Mouse (Mus musculus) limb, embryonic 10.5 days (tissue): Measurements from ENCODE around the gene Ap4m1. TPM values are rescaled to one million over a fixed set of nuclear protein-coding genes. Genes with fewer than 3 reads are reported as not detected.

Source experiments
- DNase-seq: peaks from one replicate; pipeline ENCODE4 v3.0.0-alpha.2; 2017; ENCODE audit warnings: low spot score
- H3K27ac ChIP-seq: fragments of 300-500 bp; sonication (generic); 2 replicates; pipeline ENCODE4 v1.5.1; 2016; ENCODE audit warnings: mild to moderate bottlenecking
- H3K27me3 ChIP-seq: fragments of 300-500 bp; sonication (generic); 2 replicates; pipeline ENCODE4 v1.6.1; 2016; ENCODE audit warnings: low read depth, mild to moderate bottlenecking; ENCODE audit not compliant: poor library complexity, severe bottlenecking
- H3K36me3 ChIP-seq: fragments of 300-500 bp; sonication (generic); 2 replicates; pipeline ENCODE4 v1.6.1; 2016; ENCODE audit warnings: mild to moderate bottlenecking, moderate library complexity
- H3K4me1 ChIP-seq: fragments of 300-500 bp; sonication (generic); 2 replicates; pipeline ENCODE4 v1.6.1; 2016
- H3K4me3 ChIP-seq: fragments of 300-500 bp; sonication (generic); 2 replicates; pipeline ENCODE4 v1.5.1; 2016; ENCODE audit warnings: mild to moderate bottlenecking, moderate library complexity
- H3K9me3 ChIP-seq: fragments of 300-500 bp; sonication (generic); replicated peaks from 2 replicates; pipeline ENCODE4 v1.6.1; 2016; ENCODE audit warnings: mild to moderate bottlenecking
- WGBS: fragments of 180-500 bp; shearing (Covaris S2); methylation state at CpG from one replicate; pipeline ENCODE4 v1.1.7; 2016; 5-methylcytosine and 5-hydroxymethylcytosine counted together
- microRNA counts: library from miRNA; unstranded; fragments of <30 nt; microRNA quantifications from one replicate; lab custom pipeline; 2017
- microRNA-seq: library from miRNA; unstranded; fragments of <30 nt; microRNA quantifications from one replicate; pipeline ENCODE4, GENCODE M21; 2017
- polyA plus RNA-seq: library from polyadenylated mRNA; unstranded; fragments of >200 nt; fragmentation: Nextera tagmentation; extraction: Ambion mirVana; gene quantifications from 2 replicates; pipeline ENCODE4 v1.2.1, GENCODE M21; 2016

The Ap4m1 gene
- polyA plus RNA-seq, 1 experiment from 2014 or later, result 32.0 TPM

GRCm38 (mm10) chr5:138219864-138220263 lies 48.1 kb downstream of the Ap4m1 start:
- H3K27ac ChIP-seq, result no peak overlapping the region
- 86% methylated on average over 2 of the region's 2 CpGs for WGBS
- DNase-seq, result no peak
- H3K9me3 ChIP-seq, result peaks cover 6% of the 10 kb centered on the region; the same call in 1 of the 2 replicates
- H3K27me3 ChIP-seq, result no peaks in the 10 kb centered on the region
- H3K36me3 ChIP-seq, result no peaks in the 10 kb centered on the region
- no peak overlapping the region for H3K4me3 ChIP-seq
- H3K4me1 ChIP-seq, result no peaks in the 10 kb centered on the region

- WGBS, result 26% methylated on average over 4 of the region's 4 CpGs
- no peaks in the 10 kb centered on the region for H3K4me1 ChIP-seq
- H3K36me3 ChIP-seq, result no peaks in the 10 kb centered on the region
Observed at GRCm38 (mm10) chr5:138222111-138222510, 50.3 kb downstream of the Ap4m1 start.

DNA sequence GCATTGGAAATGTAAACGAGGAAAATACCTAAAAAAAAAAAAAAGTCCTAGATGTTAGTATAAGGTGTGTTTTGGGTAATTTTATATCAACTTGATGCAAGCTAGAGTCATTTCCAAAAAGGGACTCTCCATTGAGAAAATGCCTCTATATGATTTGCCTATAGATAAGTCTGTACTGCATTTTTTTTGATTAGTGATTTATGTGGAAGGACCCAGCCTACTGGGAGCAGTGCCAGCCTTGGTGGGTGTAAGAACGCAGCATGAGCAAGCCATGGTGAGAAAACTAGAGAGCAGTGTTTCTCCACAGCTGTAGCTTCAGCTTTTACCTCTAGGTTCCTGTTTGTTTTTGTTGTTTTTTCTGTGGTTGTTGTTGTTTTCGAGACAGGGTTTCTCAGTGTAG lies 51.5 kb downstream of the Ap4m1 start:
- no peak overlapping the region for H3K4me3 ChIP-seq
- no peak overlapping the region for H3K27ac ChIP-seq
- DNase-seq, result no peak
- H3K27me3 ChIP-seq, result no peaks in the 10 kb centered on the region
- WGBS, result 63% methylated on average over 3 of the region's 3 CpGs
- H3K9me3 ChIP-seq, result no peaks in the 10 kb centered on the region
- no peaks in the 10 kb centered on the region for H3K36me3 ChIP-seq
- no peaks in the 10 kb centered on the region for H3K4me1 ChIP-seq

More at GRCm38 (mm10) chr5:138222111-138222510, 50.3 kb downstream of the Ap4m1 start:
- no peaks in the 10 kb centered on the region for H3K9me3 ChIP-seq
- H3K4me3 ChIP-seq, result no peak overlapping the region
- H3K27ac ChIP-seq, result no peak overlapping the region
- H3K27me3 ChIP-seq, result no peaks in the 10 kb centered on the region
- DNase-seq, result peak; percentile 77

DNA sequence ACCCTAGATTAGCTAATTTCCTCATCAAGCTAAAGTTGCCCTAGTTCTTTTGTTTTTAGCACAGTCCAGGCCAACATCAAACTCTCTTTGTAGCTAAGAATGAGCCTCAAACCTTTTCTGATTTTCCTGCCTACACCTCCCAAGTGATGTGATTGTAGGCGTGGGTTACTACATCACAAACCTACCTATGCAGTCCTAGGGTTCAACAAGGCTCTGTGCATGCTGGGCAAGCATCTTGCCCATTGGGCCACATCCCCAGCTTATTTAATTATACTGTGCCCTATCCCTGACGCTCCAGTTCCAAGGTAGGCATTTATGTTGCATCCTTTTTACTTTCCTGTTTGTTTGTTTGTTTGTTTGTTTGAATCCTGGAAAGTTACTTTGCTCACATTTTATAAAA lies 53.9 kb downstream of the Ap4m1 start, which contains the start of gene Nxpe5:
Nxpe5 (plus strand) TSS at position 199 of the 400 bp plus-strand sequence.
- 67% methylated on average over 2 of the region's 2 CpGs for WGBS
- no peaks in the 10 kb centered on the region for H3K9me3 ChIP-seq

DNA sequence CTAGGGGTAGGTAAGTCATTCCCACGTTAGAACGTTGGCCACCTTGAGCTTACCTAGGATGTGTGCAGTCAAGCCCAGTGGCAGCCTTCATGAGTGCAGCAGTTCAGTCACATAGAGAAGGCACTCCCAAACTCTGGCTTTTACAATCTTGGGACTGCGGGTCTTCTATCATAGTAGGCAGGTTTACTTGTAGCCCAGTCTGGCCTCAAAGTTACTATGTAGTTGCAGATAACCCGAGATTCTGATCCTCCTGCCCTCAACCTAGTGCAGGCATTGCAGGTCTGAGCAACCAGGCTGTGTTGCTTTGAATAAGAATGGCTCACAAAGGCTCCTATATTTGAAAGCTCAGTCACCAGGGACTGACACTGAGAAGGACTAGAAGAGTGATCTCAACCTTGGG lies 54.7 kb downstream of the Ap4m1 start:
- WGBS, result 80% methylated on average over 4 of the region's 4 CpGs
- H3K36me3 ChIP-seq, result no peaks in the 10 kb centered on the region
- no peak overlapping the region for H3K27ac ChIP-seq
- no peaks in the 10 kb centered on the region for H3K4me1 ChIP-seq
- no peaks in the 10 kb centered on the region for H3K9me3 ChIP-seq
- no peak for DNase-seq
- H3K4me3 ChIP-seq, result no peak overlapping the region
- H3K27me3 ChIP-seq, result no peaks in the 10 kb centered on the region

More for the DNA sequence above, 53.9 kb downstream of the Ap4m1 start, which contains the start of gene Nxpe5:
- Histone ChIP-seq H3K4me3 (no peak within 1 kb of the TSS), H3K4me1 (no peaks in the 10 kb centered on the region), H3K27me3 (no peaks in the 10 kb centered on the region), H3K36me3 (no peaks in the 10 kb centered on the region), H3K27ac (no peak within 1 kb of the TSS)
- DNase-seq, result no peak

DNA sequence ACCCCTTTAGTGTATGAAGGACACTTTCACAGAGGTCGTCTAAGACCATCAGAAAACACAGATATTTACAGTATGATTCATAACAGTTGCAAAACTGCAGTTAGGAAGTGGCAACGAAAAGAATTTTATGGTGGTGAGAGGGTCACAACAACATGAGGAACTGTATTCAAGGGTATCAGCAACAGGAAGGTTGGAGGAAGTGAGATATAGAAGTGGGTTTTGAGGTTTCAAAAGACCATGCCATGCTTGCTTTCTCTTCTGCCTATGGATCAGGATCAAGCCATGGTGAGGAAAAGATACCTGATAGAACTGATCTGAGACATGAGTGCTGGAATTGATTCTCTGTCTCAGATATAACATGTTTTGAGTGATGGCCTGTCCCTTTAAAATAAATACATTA lies 55.6 kb downstream of the Ap4m1 start:
- H3K27me3 ChIP-seq, result no peaks in the 10 kb centered on the region
- H3K9me3 ChIP-seq, result no peaks in the 10 kb centered on the region
- H3K27ac ChIP-seq, result no peak overlapping the region
- H3K36me3 ChIP-seq, result no peaks in the 10 kb centered on the region
- WGBS, result 81% methylated on average over 2 of the region's 2 CpGs
- DNase-seq, result no peak
- H3K4me1 ChIP-seq, result no peaks in the 10 kb centered on the region
- H3K4me3 ChIP-seq, result no peak overlapping the region

GRCm38 (mm10) chr5:138228026-138228425 lies 56.2 kb downstream of the Ap4m1 start:
- no peaks in the 10 kb centered on the region for H3K27me3 ChIP-seq
- H3K9me3 ChIP-seq, result no peaks in the 10 kb centered on the region
- H3K4me1 ChIP-seq, result no peaks in the 10 kb centered on the region
- no peak overlapping the region for H3K27ac ChIP-seq
- WGBS, result 67% methylated on average over 3 of the region's 3 CpGs
- no peak overlapping the region for H3K4me3 ChIP-seq
- DNase-seq, result no peak
- no peaks in the 10 kb centered on the region for H3K36me3 ChIP-seq

DNA sequence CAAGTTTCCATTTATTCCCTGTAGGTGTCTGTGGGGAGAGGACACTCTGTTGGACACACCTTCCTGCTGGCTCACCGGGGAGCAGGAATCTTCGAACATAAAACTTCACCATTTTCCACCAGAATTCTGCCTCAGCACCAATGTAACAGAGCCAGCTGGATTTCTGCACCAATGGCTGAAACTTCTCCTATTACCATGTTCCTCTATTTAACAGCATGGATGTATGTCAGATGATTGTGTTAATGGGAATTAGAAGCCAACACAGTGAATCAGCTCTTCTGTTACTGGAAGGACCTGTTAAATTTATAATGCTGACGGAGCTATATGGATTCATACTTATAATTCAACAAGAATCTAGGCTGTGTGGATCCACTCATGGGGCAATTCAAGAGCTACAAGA lies 57.7 kb downstream of the Ap4m1 start:
- Histone ChIP-seq H3K4me3 (no peak overlapping the region), H3K36me3 (no peaks in the 10 kb centered on the region), H3K27me3 (no peaks in the 10 kb centered on the region), H3K4me1 (no peaks in the 10 kb centered on the region), H3K9me3 (no peaks in the 10 kb centered on the region), H3K27ac (no peak overlapping the region)
- DNase-seq, result no peak
- WGBS, result 91% methylated on average over 3 of the region's 3 CpGs

MicroRNA genes within 50 kb of the gene (microRNA counts, 519-probe panel; counts per million panel counts)
- microRNA mmu-miR-106b (lab: Ali Mortazavi, UCI) (6,015 counts per million, percentile 93 among the panel's probes with 10 or more counts), microRNA mmu-miR-25 (lab: Ali Mortazavi, UCI) (8,164 counts per million, percentile 99 among the panel's probes with 10 or more counts), microRNA mmu-miR-93 (lab: Ali Mortazavi, UCI) (6,555 counts per million, percentile 96 among the panel's probes with 10 or more counts)

Small RNA genes lying within 50 kb of the gene (microRNA-seq; reads per million reads assigned to microRNA genes)
- gene Mir106b (9,678 reads per million, percentile 95 among the genes with 10 or more reads in this experiment), gene Mir25 (901 reads per million, percentile 72 among the genes with 10 or more reads in this experiment), gene Mir93 (15,149 reads per million, percentile 96 among the genes with 10 or more reads in this experiment)

Other genes starting within 250 kb of the Ap4m1 start
- gene Gjc3, start 208.9 kb upstream of the Ap4m1 start, polyA plus RNA-seq, result 0.04 TPM in 1 of 2 replicates, not detected in the other
- gene Azgp1, start 190.5 kb upstream of the Ap4m1 start, polyA plus RNA-seq, result not detected in 2 replicates
- gene Smok3a, start 150.7 kb upstream of the Ap4m1 start, polyA plus RNA-seq, result not detected in 2 replicates
- gene Smok3b, start 150.6 kb upstream of the Ap4m1 start, polyA plus RNA-seq, result not detected in 2 replicates
- not detected in 2 replicates for gene Smok3c, start 118.8 kb upstream of the Ap4m1 start, polyA plus RNA-seq
- 24.5 and 29.4 TPM in 2 replicates for gene Zkscan1, start 86.9 kb upstream of the Ap4m1 start, polyA plus RNA-seq
- 87.1 and 97.2 TPM in 2 replicates for gene Zscan21, start 55.1 kb upstream of the Ap4m1 start, polyA plus RNA-seq
- 29.7 and 36.3 TPM in 2 replicates for gene Zfp113, start 16.3 kb upstream of the Ap4m1 start, polyA plus RNA-seq
- 381 and 386 TPM in 2 replicates for gene Cops6, start 10.9 kb upstream of the Ap4m1 start, polyA plus RNA-seq
- 384 and 399 TPM in 2 replicates for gene Mcm7, start 420 bp downstream of the Ap4m1 start, polyA plus RNA-seq
- 133 and 145 TPM in 2 replicates for gene Taf6, start 15.4 kb downstream of the Ap4m1 start, polyA plus RNA-seq
- 54.6 and 60.4 TPM in 2 replicates for gene Cnpy4, start 15.5 kb downstream of the Ap4m1 start, polyA plus RNA-seq
- gene Mblac1, start 22.3 kb downstream of the Ap4m1 start, polyA plus RNA-seq, result 6.6 and 9.5 TPM in 2 replicates
- gene Nxpe5, start 53.9 kb downstream of the Ap4m1 start, polyA plus RNA-seq, result not detected in 2 replicates
- 35.4 and 39.7 TPM in 2 replicates for gene Lamtor4, start 83.5 kb downstream of the Ap4m1 start, polyA plus RNA-seq
- 5.4 and 6.3 TPM in 2 replicates for gene BC037034, start 92.0 kb downstream of the Ap4m1 start, polyA plus RNA-seq
- 3.3 and 3.7 TPM in 2 replicates for gene Gal3st4, start 100.8 kb downstream of the Ap4m1 start, polyA plus RNA-seq
- 0.08 and 0.18 TPM in 2 replicates for gene Gm43720, start 108.0 kb downstream of the Ap4m1 start, polyA plus RNA-seq
- gene Gpc2, start 108.0 kb downstream of the Ap4m1 start, polyA plus RNA-seq, result 36.5 and 54.3 TPM in 2 replicates
- 4.7 and 6.7 TPM in 2 replicates for gene Stag3, start 108.2 kb downstream of the Ap4m1 start, polyA plus RNA-seq
- gene Pvrig, start 170.0 kb downstream of the Ap4m1 start, polyA plus RNA-seq, result not detected in 2 replicates